Mouse (Mus musculus): Measurements from ENCODE around the gene Psme2b. TPM values are rescaled to one million over a fixed set of nuclear protein-coding genes. Genes with fewer than 3 reads are reported as not detected.

Gene Psme2b
- polyA plus RNA-seq, 2 experiments: 0.88 to 2.8 TPM

DNA sequence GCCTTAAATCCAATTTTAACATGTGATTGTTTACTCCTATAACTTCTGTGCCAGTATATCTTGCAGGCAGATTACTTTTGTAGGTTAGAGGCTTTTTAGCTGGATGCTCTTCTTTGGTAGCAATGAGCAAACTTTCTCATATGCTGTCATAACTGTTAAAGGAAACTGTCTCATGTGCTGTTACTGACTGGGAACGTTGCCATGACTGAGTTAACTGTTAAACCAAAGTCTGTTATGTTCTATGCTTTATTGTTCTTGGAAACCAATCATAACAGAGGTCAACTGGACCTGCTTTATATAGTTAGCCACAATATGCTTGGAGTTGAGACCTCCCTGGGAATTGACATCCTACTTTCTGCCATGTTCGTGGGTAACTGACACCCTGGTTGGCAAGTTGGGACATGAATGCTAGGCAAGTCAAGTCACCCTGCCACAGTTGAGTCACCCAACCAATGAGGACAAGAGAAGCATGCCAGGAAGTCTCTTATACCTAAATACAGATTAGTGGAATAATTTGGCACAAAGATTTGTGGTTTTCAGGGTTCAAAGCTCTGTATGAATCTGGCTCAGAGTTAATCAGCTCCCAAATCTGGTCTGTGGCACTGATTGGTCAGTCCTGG, 47.1 kb downstream of the Psme2b start:
- WGBS: 62% methylated on average over 2 of the region's 2 CpGs
- H3K9ac ChIP-seq (ENCODE audit: low read depth, low read length, severe bottlenecking): no peak overlapping the region

More for the DNA sequence above, 47.1 kb downstream of the Psme2b start:
- no peak overlapping the region for H3K4me2 ChIP-seq (replicated peaks; ENCODE audit: low read depth, low read length, severe bottlenecking)
- no peaks in the 10 kb centered on the region for H3K9me3 ChIP-seq (ENCODE audit: control insufficient read depth, low read length)
- no peak overlapping the region for H3K27ac ChIP-seq (replicated peaks; ENCODE audit: low read depth, low read length)
- H3K4me3 ChIP-seq (replicated peaks; ENCODE audit: low read length): no peak overlapping the region
- H3K36me3 ChIP-seq (ENCODE audit: control insufficient read depth, insufficient read depth, low read length): no peaks in the 10 kb centered on the region
- DNase-seq (ENCODE audit: low spot score) (no peak), ATAC-seq (ENCODE audit: low FRiP score, low read depth) (no peak)
- H3K4me1 ChIP-seq (ENCODE audit: control insufficient read depth, insufficient read depth, low read length): no peaks in the 10 kb centered on the region
- no peak for TF ChIP-seq POLR2A (IDR thresholded peaks at IDR 0.05; ENCODE audit: borderline replicate concordance, extremely low read depth, insufficient read depth, insufficient read length)
- H3K27me3 ChIP-seq (ENCODE audit: control insufficient read depth, insufficient read depth, low read length): no peaks in the 10 kb centered on the region

Other genes with a start within 250 kb of the Psme2b start
- gene Rack1, start 145.9 kb downstream of the Psme2b start, polyA plus RNA-seq (2012; rRNA removed): 2,038 and 2,666 TPM in 2 replicates
- 939 and 995 TPM in 2 replicates for gene Rack1, start 145.9 kb downstream of the Psme2b start, polyA plus RNA-seq (2014; fragmentation: Nextera tagmentation; extraction: Ambion mirVana)
- 51.5 and 52.4 TPM in 2 replicates for gene Trim41, start 128.8 kb downstream of the Psme2b start, polyA plus RNA-seq (2012; rRNA removed)
- 5.5 and 7.0 TPM in 2 replicates for gene Trim41, start 128.8 kb downstream of the Psme2b start, polyA plus RNA-seq (2014; fragmentation: Nextera tagmentation; extraction: Ambion mirVana)
- 2.6 and 2.9 TPM in 2 replicates for gene Trim7, start 120.0 kb downstream of the Psme2b start, polyA plus RNA-seq (2012; rRNA removed)
- 1.2 and 2.0 TPM in 2 replicates for gene Trim7, start 120.0 kb downstream of the Psme2b start, polyA plus RNA-seq (2014; fragmentation: Nextera tagmentation; extraction: Ambion mirVana)
- gene Gm12184, start 119.5 kb downstream of the Psme2b start, polyA plus RNA-seq (2012; rRNA removed): 42.1 and 55.1 TPM in 2 replicates
- 7.9 and 14.8 TPM in 2 replicates for gene Gm12184, start 119.5 kb downstream of the Psme2b start, polyA plus RNA-seq (2014; fragmentation: Nextera tagmentation; extraction: Ambion mirVana)
- gene Irgm1, start 74.5 kb downstream of the Psme2b start, polyA plus RNA-seq (2012; rRNA removed): 3.7 and 4.1 TPM in 2 replicates
- 4.5 and 5.5 TPM in 2 replicates for gene Irgm1, start 74.5 kb downstream of the Psme2b start, polyA plus RNA-seq (2014; fragmentation: Nextera tagmentation; extraction: Ambion mirVana)
- gene Gm5431, start 44.0 kb downstream of the Psme2b start, polyA plus RNA-seq (2012; rRNA removed): 0.16 and 0.19 TPM in 2 replicates
- 0.12 and 0.22 TPM in 2 replicates for gene Gm5431, start 44.0 kb downstream of the Psme2b start, polyA plus RNA-seq (2014; fragmentation: Nextera tagmentation; extraction: Ambion mirVana)
- gene Olfr56, start 32.7 kb upstream of the Psme2b start, polyA plus RNA-seq (2012; rRNA removed): 0.05 and 0.06 TPM in 2 replicates
- gene Olfr56, start 32.7 kb upstream of the Psme2b start, polyA plus RNA-seq (2014; fragmentation: Nextera tagmentation; extraction: Ambion mirVana): not detected in 2 replicates
- gene 9930111J21Rik1, start 33.2 kb upstream of the Psme2b start, polyA plus RNA-seq (2012; rRNA removed): 0.11 and 0.24 TPM in 2 replicates
- 0.36 and 0.37 TPM in 2 replicates for gene 9930111J21Rik1, start 33.2 kb upstream of the Psme2b start, polyA plus RNA-seq (2014; fragmentation: Nextera tagmentation; extraction: Ambion mirVana)
- gene Gm12185, start 46.0 kb upstream of the Psme2b start, polyA plus RNA-seq (2012; rRNA removed): 0.04 TPM in 1 of 2 replicates, not detected in the other
- gene Gm12185, start 46.0 kb upstream of the Psme2b start, polyA plus RNA-seq (2014; fragmentation: Nextera tagmentation; extraction: Ambion mirVana): 0.06 TPM in 1 of 2 replicates, not detected in the other
- gene Tgtp1, start 48.0 kb upstream of the Psme2b start, polyA plus RNA-seq (2012; rRNA removed): 0.10 and 0.15 TPM in 2 replicates
- not detected in 2 replicates for gene Tgtp1, start 48.0 kb upstream of the Psme2b start, polyA plus RNA-seq (2014; fragmentation: Nextera tagmentation; extraction: Ambion mirVana)
- gene 9930111J21Rik2, start 105.1 kb upstream of the Psme2b start, polyA plus RNA-seq (2012; rRNA removed): 0.24 and 0.50 TPM in 2 replicates
- 0.12 and 0.64 TPM in 2 replicates for gene 9930111J21Rik2, start 105.1 kb upstream of the Psme2b start, polyA plus RNA-seq (2014; fragmentation: Nextera tagmentation; extraction: Ambion mirVana)
- gene Tgtp2, start 118.0 kb upstream of the Psme2b start, polyA plus RNA-seq (2012; rRNA removed): 0.09 and 0.12 TPM in 2 replicates
- 0.18 and 0.33 TPM in 2 replicates for gene Tgtp2, start 118.0 kb upstream of the Psme2b start, polyA plus RNA-seq (2014; fragmentation: Nextera tagmentation; extraction: Ambion mirVana)
- 0.83 and 1.0 TPM in 2 replicates for gene Ifi47, start 130.4 kb upstream of the Psme2b start, polyA plus RNA-seq (2012; rRNA removed)
- gene Ifi47, start 130.4 kb upstream of the Psme2b start, polyA plus RNA-seq (2014; fragmentation: Nextera tagmentation; extraction: Ambion mirVana): 0.72 and 1.2 TPM in 2 replicates
- 0.10 and 0.14 TPM in 2 replicates for gene Olfr1396, start 168.7 kb upstream of the Psme2b start, polyA plus RNA-seq (2012; rRNA removed)
- gene Olfr1396, start 168.7 kb upstream of the Psme2b start, polyA plus RNA-seq (2014; fragmentation: Nextera tagmentation; extraction: Ambion mirVana): 0.11 TPM in 1 of 2 replicates, not detected in the other
- not detected in 2 replicates for gene Olfr1395, start 196.1 kb upstream of the Psme2b start, polyA plus RNA-seq (2012; rRNA removed)
- gene Olfr1395, start 196.1 kb upstream of the Psme2b start, polyA plus RNA-seq (2014; fragmentation: Nextera tagmentation; extraction: Ambion mirVana): not detected in 2 replicates
- gene Olfr1394, start 208.2 kb upstream of the Psme2b start, polyA plus RNA-seq (2012; rRNA removed): not detected in 2 replicates
- not detected in 2 replicates for gene Olfr1394, start 208.2 kb upstream of the Psme2b start, polyA plus RNA-seq (2014; fragmentation: Nextera tagmentation; extraction: Ambion mirVana)
- gene Btnl9, start 241.0 kb upstream of the Psme2b start, polyA plus RNA-seq (2012; rRNA removed): 2.0 and 2.2 TPM in 2 replicates
- 0.58 and 1.7 TPM in 2 replicates for gene Btnl9, start 241.0 kb upstream of the Psme2b start, polyA plus RNA-seq (2014; fragmentation: Nextera tagmentation; extraction: Ambion mirVana)

Measured in limb, embryonic 14.5 days (tissue).